In genomic region chr8:91782201-91782600, GRCm38 (mm10) we compare ENCODE assay signal across 25 mouse cellular contexts. TPM values are rescaled to one million over a fixed set of nuclear protein-coding genes. Genes with fewer than 3 reads are reported as not detected.
DNase-seq lines count a peak whose midpoint lies in the region; ATAC-seq and TF ChIP-seq lines count a peak whose summit lies in the region.
"Had no signal": no experiment of that assay in that cellular context is flagged by ENCODE, and none has a peak within 500 bp of the region (broad histone marks: within the 10 kb centered on the region; RNA-seq: fewer than 3 reads in every experiment).

No protein-coding gene starts in this region.

- ATAC-seq in hindbrain, embryonic 13.5 days (ENCODE audit: low FRiP score): no peak
- ATAC-seq in stomach, postnatal 0 days (ENCODE audit: low FRiP score, low TSS enrichment): no peak
- ATAC-seq: forebrain, embryonic 13.5 days; forebrain, embryonic 16.5 days; Patski had no signal

- H3K9me3 ChIP-seq in hindbrain, embryonic 10.5 days: no peaks in the 10 kb centered on the region
- no peaks in the 10 kb centered on the region for H3K9me3 ChIP-seq in hindbrain, embryonic 13.5 days
- H3K9me3 ChIP-seq in stomach, postnatal 0 days (ENCODE audit: control insufficient read depth, low read length): no peaks in the 10 kb centered on the region
- H3K9me3 ChIP-seq: forebrain, embryonic 10.5 days; forebrain, embryonic 13.5 days; heart, embryonic 12.5 days; heart, embryonic 15.5 days; hindbrain, embryonic 15.5 days had no signal

- no peak overlapping the region for H3K4me2 ChIP-seq in hindbrain, embryonic 13.5 days
- H3K4me2 ChIP-seq in stomach, postnatal 0 days (replicated peaks; ENCODE audit: low read depth): no peak overlapping the region
- H3K4me2 ChIP-seq: forebrain, embryonic 13.5 days; heart, embryonic 12.5 days; heart, embryonic 15.5 days; hindbrain, embryonic 15.5 days had no signal

- no peaks in the 10 kb centered on the region for H3K36me3 ChIP-seq in hindbrain, embryonic 10.5 days
- no peaks in the 10 kb centered on the region for H3K36me3 ChIP-seq in hindbrain, embryonic 13.5 days
- no peaks in the 10 kb centered on the region for H3K36me3 ChIP-seq in stomach, postnatal 0 days (ENCODE audit: control insufficient read depth, insufficient read depth, low read length)
- H3K36me3 ChIP-seq: forebrain, embryonic 10.5 days; G1E; heart, embryonic 12.5 days; heart, embryonic 15.5 days; hindbrain, embryonic 15.5 days had no signal

- peaks cover 19% of the 10 kb centered on the region for H3K4me1 ChIP-seq in hindbrain, embryonic 10.5 days (replicated peaks)
- no peaks in the 10 kb centered on the region for H3K4me1 ChIP-seq in hindbrain, embryonic 13.5 days (replicated peaks)
- H3K4me1 ChIP-seq in stomach, postnatal 0 days (replicated peaks; ENCODE audit: control insufficient read depth, insufficient read depth): no peaks in the 10 kb centered on the region
- H3K4me1 ChIP-seq: forebrain, embryonic 13.5 days; hindbrain, embryonic 15.5 days had no signal

- TF ChIP-seq EP300 in stomach, postnatal 0 days (optimal IDR thresholded peaks at IDR 0.05): no peak

- no peak for TF ChIP-seq CTCF in gastrocnemius, adult 2 months (IDR thresholded peaks at IDR 0.05)
- TF ChIP-seq CTCF in stomach, postnatal 0 days (IDR thresholded peaks at IDR 0.05; ENCODE audit: low read depth): no peak

- peaks cover 10% of the 10 kb centered on the region; the same call in 1 of the 2 replicates for H3K27me3 ChIP-seq in hindbrain, embryonic 10.5 days (ENCODE audit: insufficient read depth, poor library complexity, severe bottlenecking)
- peaks cover 13% of the 10 kb centered on the region; the same call in 1 of the 2 replicates for H3K27me3 ChIP-seq in hindbrain, embryonic 13.5 days
- H3K27me3 ChIP-seq in stomach, postnatal 0 days (ENCODE audit: control insufficient read depth, insufficient read depth, low read length): no peaks in the 10 kb centered on the region
- H3K27me3 ChIP-seq: CH12.LX; heart, embryonic 15.5 days; Patski had no signal

- 74% methylated on average over 7 of the region's 7 CpGs for WGBS in hindbrain, embryonic 10.5 days
- 79% methylated on average over 7 of the region's 7 CpGs for WGBS in hindbrain, embryonic 13.5 days
- 66% methylated on average over 7 of the region's 7 CpGs for WGBS in stomach, postnatal 0 days

- intact Hi-C loops in gastrocnemius, adult 2 months (cut with DNase I): loop anchor here (5.0 kb wide), 1 partner anchor 65 kb away; no protein-coding TSS in a partner anchor
- intact Hi-C loops in gastrocnemius, postnatal 36 days (cut with DNase I): no loop called here

- H3K9ac ChIP-seq in hindbrain, embryonic 13.5 days: no peak overlapping the region
- H3K9ac ChIP-seq in stomach, postnatal 0 days (ENCODE audit: low read length): no peak overlapping the region
- H3K9ac ChIP-seq: forebrain, embryonic 13.5 days; heart, embryonic 12.5 days; heart, embryonic 15.5 days; hindbrain, embryonic 15.5 days had no signal

- peak overlapping the region; percentile 67 for H3K27ac ChIP-seq in gastrocnemius, adult 2 months
- peak overlapping the region; percentile 12; the same call in 1 of the 2 replicates for H3K27ac ChIP-seq in hindbrain, embryonic 10.5 days
- no peak overlapping the region for H3K27ac ChIP-seq in hindbrain, embryonic 13.5 days
- no peak overlapping the region for H3K27ac ChIP-seq in stomach, postnatal 0 days (replicated peaks)
- H3K27ac ChIP-seq: forebrain, embryonic 10.5 days; forebrain, embryonic 13.5 days; heart, embryonic 15.5 days; hindbrain, embryonic 15.5 days had no signal

- H3K4me3 ChIP-seq in gastrocnemius, adult 2 months: no peak overlapping the region
- H3K4me3 ChIP-seq in hindbrain, embryonic 10.5 days: no peak overlapping the region
- no peak overlapping the region for H3K4me3 ChIP-seq in hindbrain, embryonic 13.5 days
- no peak overlapping the region for H3K4me3 ChIP-seq in stomach, postnatal 0 days (ENCODE audit: low read depth, low read length)
- H3K4me3 ChIP-seq: forebrain, embryonic 10.5 days; forebrain, embryonic 13.5 days; heart, embryonic 12.5 days; heart, embryonic 15.5 days; hindbrain, embryonic 15.5 days had no signal

- DNase-seq in gastrocnemius, adult 2 months: peak; percentile 82
- DNase-seq in gastrocnemius, postnatal 36 days: no peak
- no peak for DNase-seq in hindbrain, embryonic 10.5 days (ENCODE audit: low spot score)
- peak; percentile 40 for DNase-seq in kidney, adult 9 months
- no peak for DNase-seq in kidney, postnatal 4 days
- no peak for DNase-seq in stomach, postnatal 0 days (ENCODE audit: low spot score)
- DNase-seq: adrenal gland, postnatal 10 days; adrenal gland, postnatal 36 days; B cell, adult 2 months; cerebellum, adult 18-20 months; cerebellum, adult 9-10 months; cerebellum, postnatal 14 days; heart, adult 18-20 months; heart, postnatal 10 days; heart, postnatal 36 days had no signal

RNA-seq across cellular contexts. Expression of gene Irx3, which starts 19.7 kb away (rescaled TPM):
- total RNA-seq in gastrocnemius, adult 2 months (2021): 1 to 10 TPM; 1.4 to 4.2 TPM
- 1 to 10 TPM in 1 of 2 experiments, under 1 TPM in 1; 0.64 to 1.5 TPM for total RNA-seq in gastrocnemius, postnatal 36 days (2021)
- polyA plus RNA-seq in hindbrain, embryonic 10.5 days (2016; fragmentation: Nextera tagmentation; extraction: Ambion mirVana): 38.1 and 45.2 TPM in 2 replicates
- polyA plus RNA-seq in hindbrain, embryonic 13.5 days (2015; fragmentation: Nextera tagmentation; extraction: Ambion mirVana): 20.4 and 23.6 TPM in 2 replicates
- polyA plus RNA-seq in stomach, postnatal 0 days (2015; fragmentation: Nextera tagmentation; extraction: Ambion mirVana): 7.6 and 7.7 TPM in 2 replicates
- total RNA-seq: CH12.LX had no signal
- polyA plus RNA-seq: G1E had no signal

Comparison
In these comparisons a context has a peak if more than half of its experiments do, and no peak if none do; other contexts are left out.
1. DNase-seq: peak in gastrocnemius, adult 2 months (single experiment) and kidney, adult 9 months (single experiment); none in gastrocnemius, postnatal 36 days (0 of 2), hindbrain, embryonic 10.5 days (single experiment), kidney, postnatal 4 days (0 of 2) and stomach, postnatal 0 days (single experiment).
2. H3K27ac ChIP-seq: peak in gastrocnemius, adult 2 months (single experiment) and hindbrain, embryonic 10.5 days (single experiment); none in hindbrain, embryonic 13.5 days (single experiment) and stomach, postnatal 0 days (single experiment).